Mouse (Mus musculus) retina, postnatal 1 day (tissue): ENCODE results near the gene Gng4.

ENCODE experiments used
- DNase-seq: peaks from one replicate; pipeline ENCODE4 v3.0.0-alpha.2; 2012

The Gng4 gene

DNA sequence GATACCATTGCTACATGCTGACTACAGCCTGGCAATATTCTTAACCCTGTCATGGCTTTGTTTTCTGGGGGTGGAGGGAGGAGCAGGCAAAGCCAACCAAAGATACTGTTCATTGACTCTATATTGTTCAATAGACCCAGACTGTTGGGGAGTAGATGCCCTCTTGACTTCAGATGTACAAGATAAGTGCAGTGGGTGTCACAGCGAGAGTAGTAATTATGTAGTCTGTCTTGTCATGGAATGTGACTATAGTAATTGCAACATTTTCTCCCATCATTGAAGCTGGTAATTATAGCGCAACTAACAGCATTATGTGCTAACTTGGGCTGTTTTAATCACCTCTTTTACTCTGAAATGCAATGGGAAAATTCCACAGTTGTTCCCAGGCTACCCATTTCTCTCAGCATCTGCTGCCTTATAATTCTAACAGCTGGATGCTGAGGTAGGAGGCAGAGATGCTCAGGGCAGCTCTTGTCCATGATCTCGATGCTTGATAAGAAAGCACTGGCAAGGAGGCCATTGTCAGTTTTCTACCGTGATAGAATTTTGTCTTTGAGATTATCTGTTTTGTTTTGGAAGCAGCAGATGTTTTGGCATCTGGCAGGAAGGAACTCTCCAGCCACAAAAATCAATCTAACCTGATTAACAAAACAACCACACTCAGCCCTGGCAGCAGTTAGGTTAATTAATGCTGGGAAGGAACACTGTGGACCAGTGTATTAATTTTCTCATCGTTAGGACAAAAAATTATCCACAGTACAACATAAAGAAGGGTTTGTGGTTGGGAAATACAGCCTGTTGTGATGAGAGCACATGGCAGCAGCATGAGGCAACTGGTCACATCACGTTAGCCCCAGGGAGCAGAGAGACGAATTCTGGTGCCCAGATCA is 36.6 kb downstream of the Gng4 start:
- DNase-seq: no peak

DNA sequence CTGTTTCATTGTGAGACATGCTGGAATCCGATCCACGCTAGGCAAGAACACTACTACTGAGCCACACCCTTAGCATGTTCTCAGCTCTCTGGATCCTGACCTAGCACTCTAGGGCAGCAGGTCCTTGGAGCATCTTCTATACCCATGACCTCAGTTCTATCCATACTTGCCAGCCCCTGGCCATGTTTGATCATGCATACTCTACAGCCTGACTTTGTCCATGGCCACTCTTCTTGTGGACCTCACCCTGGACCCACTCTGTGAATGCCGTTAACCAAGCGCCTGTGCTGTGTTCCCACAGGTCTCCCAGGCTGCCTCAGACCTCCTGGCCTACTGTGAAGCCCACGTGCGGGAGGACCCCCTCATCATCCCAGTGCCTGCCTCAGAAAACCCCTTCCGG is 41.1 kb downstream of the Gng4 start:
- no peak for DNase-seq

DNA sequence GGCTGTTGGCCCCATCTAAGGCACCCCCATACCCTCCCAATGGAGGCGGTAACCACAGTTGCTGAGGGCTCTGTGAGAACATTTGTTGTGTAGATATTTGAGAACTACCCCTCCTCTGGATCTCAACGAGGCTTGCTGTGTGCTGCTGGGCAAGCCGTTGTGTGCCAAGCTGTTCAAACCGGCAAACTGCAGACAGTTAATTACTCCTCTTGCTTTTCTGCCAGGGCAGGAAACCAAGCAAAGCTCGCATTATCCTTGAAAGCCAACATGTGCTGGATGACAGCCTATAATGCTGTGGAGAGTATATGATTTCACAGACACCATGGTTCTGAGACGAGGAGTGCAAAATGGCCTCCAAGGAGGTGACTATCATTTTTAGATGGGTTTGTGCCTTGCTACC is 42.7 kb downstream of the Gng4 start:
- DNase-seq: no peak

DNA sequence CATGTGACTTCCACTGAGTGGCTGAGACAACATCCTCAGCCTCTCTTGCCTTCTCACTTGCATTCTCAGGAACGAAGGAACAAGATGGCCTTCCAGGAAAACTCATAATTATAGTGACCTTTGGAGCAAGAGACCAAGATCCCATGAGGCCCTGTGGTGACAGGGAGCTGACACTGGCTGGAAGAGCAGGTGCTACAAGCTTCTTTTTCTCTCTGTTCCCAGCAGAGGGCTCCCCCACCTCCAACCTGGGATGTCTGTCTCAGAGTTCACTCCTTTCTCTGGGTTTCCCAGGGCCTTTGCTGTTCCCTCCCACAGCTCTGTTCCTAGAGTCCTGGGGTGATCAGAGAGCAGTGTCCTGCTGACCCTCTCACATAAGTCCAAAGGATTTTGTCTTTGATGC is 44.3 kb downstream of the Gng4 start:
- DNase-seq: no peak

- DNase-seq: no peak
Observed at GRCm38 (mm10) chr13:13830469-13831074, 46.7 kb downstream of the Gng4 start.

DNA sequence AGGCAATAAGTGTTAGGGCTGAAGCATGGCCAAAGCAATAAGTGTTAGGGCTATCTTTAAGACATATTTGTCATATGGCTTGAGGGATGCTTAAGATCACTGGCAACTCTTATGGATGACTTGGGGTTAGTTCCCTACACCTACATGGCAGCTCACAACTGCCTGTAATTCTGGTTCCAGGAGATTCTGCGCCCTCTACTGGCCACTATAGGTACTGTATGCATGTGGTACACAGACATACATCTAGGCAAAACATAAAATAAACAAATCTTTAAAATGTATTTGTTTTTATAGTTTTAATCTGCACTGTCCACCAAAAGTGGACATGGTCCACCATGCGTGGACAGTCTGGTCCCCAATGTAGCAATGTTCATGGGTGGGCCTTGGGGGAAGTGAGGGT is 51.3 kb downstream of the Gng4 start:
- DNase-seq: peak; percentile 22

DNA sequence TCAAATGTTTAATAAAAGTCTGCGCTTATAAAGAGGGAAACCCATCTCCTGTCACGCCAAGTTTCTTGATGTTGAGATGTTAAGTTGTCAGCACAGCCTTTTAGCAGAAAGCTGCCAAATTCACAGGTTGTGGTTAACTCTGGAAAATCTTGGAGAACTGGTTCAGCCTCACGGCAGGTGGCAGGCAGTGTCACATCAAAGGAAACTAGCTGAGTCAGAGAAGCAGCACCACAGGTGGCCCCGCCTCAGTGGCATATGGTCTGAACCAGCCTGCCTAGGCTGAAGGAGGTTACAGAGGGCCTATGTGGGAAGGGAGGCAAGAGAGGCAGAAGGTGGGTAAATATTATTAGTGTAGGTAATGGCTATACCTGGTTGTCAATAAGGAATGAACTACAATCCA is 61.2 kb downstream of the Gng4 start:
- no peak for DNase-seq

- no peak for DNase-seq
Observed at GRCm38 (mm10) chr13:13847075-13847599, 63.3 kb downstream of the Gng4 start.

- no peak for DNase-seq
Observed at GRCm38 (mm10) chr13:13857190-13857589, 73.3 kb downstream of the Gng4 start.

DNA sequence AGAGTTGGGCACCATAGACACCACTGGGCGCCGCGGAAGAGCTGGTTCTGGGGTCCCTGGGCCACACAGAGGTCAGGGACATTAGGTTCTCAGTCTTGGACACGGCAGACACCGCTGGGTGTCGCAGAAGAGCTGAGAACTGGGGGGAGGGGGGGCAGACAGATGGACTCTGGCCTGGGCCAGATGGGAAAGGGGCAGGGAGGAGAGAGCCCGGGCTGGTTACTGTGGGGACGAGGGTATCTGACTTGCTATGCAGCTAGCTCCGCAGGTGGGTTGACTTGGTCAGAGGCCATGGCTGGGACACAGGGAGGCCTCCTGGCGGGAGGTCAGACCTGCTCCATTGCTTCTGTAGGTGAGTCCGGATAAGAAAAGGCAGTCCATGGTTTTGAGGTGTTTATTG is 78.5 kb downstream of the Gng4 start:
- DNase-seq: no peak

- no peak for DNase-seq
Observed at GRCm38 (mm10) chr13:13862941-13863340, 79.1 kb downstream of the Gng4 start.

DNA sequence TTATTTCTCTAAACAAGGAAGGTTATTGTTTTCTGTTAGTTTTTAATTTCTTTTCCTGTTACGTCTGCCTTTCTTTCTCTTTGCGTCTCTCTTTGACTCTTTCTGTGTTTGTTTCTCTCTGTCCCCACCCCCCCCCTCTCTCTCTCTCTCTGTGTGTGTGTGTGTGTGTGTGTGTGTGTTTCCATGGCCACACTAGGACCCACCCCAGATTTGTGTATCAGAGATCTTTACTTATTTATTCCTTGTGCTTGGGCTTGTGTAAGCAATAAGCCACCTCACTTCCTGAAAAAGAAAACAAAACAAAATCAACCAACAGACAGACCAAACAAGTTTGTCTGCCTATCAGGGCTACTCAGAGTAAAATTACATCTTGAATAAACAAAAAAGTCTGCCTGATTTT is 82.5 kb downstream of the Gng4 start:
- no peak for DNase-seq

DNA sequence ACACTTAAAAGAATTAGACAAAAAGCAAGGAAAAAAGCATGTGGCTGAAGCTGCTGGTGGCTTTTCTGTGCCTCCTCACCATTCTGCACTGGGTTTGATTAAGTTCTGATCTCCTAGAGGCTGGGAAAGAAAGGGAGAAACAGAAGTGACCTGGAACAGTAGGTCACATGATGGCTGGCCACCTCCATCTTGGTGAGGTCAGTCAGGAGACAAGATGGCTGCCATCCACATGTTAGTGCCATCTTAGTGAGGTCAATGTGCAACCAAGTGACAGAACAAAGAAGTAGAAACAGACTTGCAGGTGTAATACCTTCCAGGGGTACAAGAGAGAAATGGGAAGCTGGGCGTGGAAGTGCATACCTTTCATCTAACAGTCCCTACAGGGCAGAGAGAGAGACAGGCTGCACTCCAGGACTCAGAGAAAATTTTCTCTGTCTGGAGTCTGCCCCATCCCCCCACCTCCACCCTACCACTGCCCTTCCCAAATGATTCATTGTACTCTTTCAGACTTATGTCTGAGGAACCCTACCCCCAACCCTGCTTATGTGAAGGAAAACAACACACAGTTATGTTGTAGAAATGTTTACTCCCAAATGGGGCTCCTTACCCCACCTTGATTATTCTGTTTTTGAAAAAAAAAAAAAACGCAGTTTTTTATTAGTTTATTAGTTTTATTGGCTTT is 83.4 kb downstream of the Gng4 start:
- peak; percentile 59 for DNase-seq

DNA sequence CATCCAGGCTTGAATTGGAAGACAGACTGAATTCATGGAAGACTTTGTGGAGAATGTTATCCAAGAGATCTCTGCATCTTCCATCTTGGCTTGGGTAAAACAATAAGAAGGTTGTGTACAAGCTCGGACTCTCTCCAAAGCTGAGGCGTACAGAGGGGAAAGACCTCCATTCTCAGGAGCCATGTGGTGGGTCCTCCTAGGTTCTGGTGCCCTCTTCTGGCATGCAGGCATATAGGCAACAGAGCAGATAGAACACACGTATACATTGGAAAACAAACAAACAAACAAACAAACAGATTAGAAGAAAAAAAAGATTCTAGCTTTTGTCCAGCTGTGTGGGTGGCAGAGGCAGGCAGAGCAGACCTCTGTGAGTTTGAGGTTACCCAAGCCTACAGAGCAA is 84.1 kb downstream of the Gng4 start:
- peak; percentile 70 for DNase-seq
